Mouse (Mus musculus) small intestine, adult 2 months (tissue): ENCODE data around the gene Slc46a3. TPM values are rescaled to one million over a fixed set of nuclear protein-coding genes. Genes with fewer than 3 reads are reported as not detected.
A peak's percentile ranks its signal among the peaks of the same experiment; 100 is the strongest.

Experiments used
- H3K27ac ChIP-seq: fragments of 200-500 bp; 2 replicates; pipeline ENCODE4 v1.5.1; 2012; ENCODE audit warnings: low read depth, low read length, control low read depth, inconsistent platforms; ENCODE audit not compliant: insufficient read depth
- H3K27me3 ChIP-seq: fragments of 200-500 bp; 2 replicates; pipeline ENCODE4 v1.6.1; 2012; ENCODE audit warnings: mild to moderate bottlenecking, moderate library complexity, low read length, inconsistent platforms; ENCODE audit not compliant: control insufficient read depth, insufficient read depth
- H3K36me3 ChIP-seq: fragments of 200-500 bp; 2 replicates; pipeline ENCODE4 v1.6.1; 2012; ENCODE audit warnings: mild to moderate bottlenecking, low read length, control low read depth, inconsistent platforms; ENCODE audit not compliant: control insufficient read depth, insufficient read depth
- H3K4me1 ChIP-seq: fragments of 200-500 bp; 2 replicates; pipeline ENCODE4 v1.6.1; 2012; ENCODE audit warnings: low read length, inconsistent platforms, mixed read lengths; ENCODE audit not compliant: control insufficient read depth, insufficient read depth, insufficient read length
- H3K4me3 ChIP-seq: fragments of 200-500 bp; 2 replicates; pipeline ENCODE4 v1.5.1; 2012; ENCODE audit warnings: low read depth, mild to moderate bottlenecking, control low read depth, inconsistent platforms, low read length, moderate library complexity
- CTCF ChIP-seq: fragments of 200-500 bp; IDR thresholded peaks from 2 replicates; pipeline ENCODE4 v1.5.1; 2012; ENCODE audit warnings: low read depth, mild to moderate bottlenecking, control low read depth, inconsistent platforms, low read length, moderate library complexity, mixed read lengths; ENCODE audit not compliant: insufficient replicate concordance, insufficient read length; ENCODE audit errors: extremely low read depth
- POLR2A ChIP-seq: fragments of 200-500 bp; IDR thresholded peaks from 2 replicates; pipeline ENCODE4 v1.6.1; 2012; ENCODE audit warnings: low read depth, mild to moderate bottlenecking, control low read depth, inconsistent platforms, low read length, moderate library complexity
- WGBS: fragments of 180-500 bp; shearing (Covaris S2); methylation state at CpG from one replicate; pipeline ENCODE4 v1.1.7; 2018; 5-methylcytosine and 5-hydroxymethylcytosine counted together
- polyA plus RNA-seq: library from polyadenylated mRNA; depleted of rRNA; stranded (reverse); fragments of >200 nt; gene quantifications from 2 replicates; pipeline ENCODE4 v1.2.3, GENCODE M21; 2012; rRNA removed

Slc46a3 gene
- polyA plus RNA-seq, result 83.8 and 259 TPM in 2 replicates

DNA sequence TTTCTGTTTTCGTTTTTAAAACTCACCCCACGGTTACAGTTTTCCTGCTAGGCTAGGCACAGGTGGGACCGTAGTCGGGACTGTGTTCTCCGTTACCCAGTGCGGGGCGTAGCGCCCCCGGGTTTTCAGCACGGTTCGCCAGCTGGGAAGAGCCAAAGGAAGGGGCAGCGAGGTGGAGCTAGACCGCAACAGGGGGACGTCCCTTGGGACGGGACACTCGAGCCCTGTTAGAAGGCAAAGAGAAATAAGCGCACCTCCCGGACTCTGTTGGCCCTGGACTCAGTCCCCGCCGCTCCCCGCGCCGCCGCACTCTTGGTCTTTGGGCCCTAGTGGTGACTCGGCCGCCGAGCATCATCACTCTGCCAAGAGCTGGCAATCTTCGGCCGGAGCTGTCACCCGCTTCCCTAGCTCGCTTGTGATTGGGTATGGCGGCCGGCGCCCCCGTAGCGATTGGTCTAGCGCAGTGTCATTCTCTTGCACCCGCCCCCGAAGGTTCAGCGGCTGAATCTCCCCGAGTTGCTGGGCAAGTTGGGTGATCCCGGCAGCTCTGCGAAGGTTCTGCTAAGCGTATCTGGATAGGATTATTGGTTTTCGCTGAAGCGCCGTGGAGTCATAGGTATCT lies at the start of gene Slc46a3:
Slc46a3 (minus strand) TSS at position 361 of the 622 bp plus-strand sequence.
- Histone ChIP-seq H3K27me3 (no peaks in the 10 kb centered on the region), H3K4me1 (peaks cover 14% of the 10 kb centered on the region; the same call in 1 of the 2 replicates), H3K4me3 (peak within 1 kb of the TSS; percentile 94), H3K27ac (peak within 1 kb of the TSS; percentile 97), H3K36me3 (0 out of 2 replicates have a peak, but pooled peaks cover 1% of the 10 kb centered on the region)
- WGBS, result under 1% methylated on average over 47 of the region's 47 CpGs
- TF ChIP-seq CTCF (peak; percentile 48; the same call in 1 of the 2 replicates), POLR2A (peak; percentile 84)

DNA sequence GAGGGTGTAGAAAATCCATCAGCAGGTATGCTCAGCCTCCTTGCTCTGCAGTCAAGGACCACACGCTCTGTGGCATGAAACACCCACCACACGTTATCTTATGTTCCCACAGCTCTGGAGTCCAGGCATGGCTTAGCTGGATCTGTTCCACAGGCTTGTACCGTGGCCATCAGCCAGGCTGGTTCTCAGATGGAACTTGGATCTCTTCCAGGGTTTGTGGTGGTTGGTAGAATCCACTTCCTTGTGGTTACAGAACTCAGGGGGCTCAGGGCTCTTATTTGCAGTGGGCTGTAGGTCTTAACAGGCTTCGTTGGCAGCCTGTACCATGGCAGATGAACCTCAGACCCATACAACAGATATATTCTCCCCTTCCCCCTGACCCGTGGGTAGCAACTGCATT lies 44.6 kb upstream of the Slc46a3 start:
- Histone ChIP-seq H3K27ac (no peak overlapping the region), H3K4me1 (no peaks in the 10 kb centered on the region)

DNA sequence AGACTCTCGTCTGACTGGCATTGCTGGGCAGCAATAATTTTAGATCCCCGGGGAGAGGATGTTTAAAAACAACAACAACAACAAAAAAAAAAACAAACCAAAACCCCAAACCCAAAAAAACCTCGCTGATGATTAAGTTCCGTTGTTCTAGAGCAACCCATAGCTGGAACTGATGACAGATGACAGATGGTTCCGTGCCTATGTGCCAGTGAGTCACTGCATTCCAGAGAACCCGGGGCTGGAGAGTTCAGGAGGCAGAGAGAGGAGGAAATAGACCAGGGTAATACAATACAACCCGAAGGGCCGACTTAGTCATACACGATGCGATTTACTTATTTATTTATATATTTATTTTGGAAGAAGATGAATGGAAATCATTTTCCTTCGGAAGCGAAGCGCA lies 40.5 kb upstream of the Slc46a3 start:
- WGBS, result 83% methylated on average over 13 of the region's 13 CpGs
- Histone ChIP-seq H3K27ac (no peak overlapping the region), H3K4me3 (no peak overlapping the region), H3K4me1 (no peaks in the 10 kb centered on the region), H3K27me3 (no peaks in the 10 kb centered on the region), H3K36me3 (no peaks in the 10 kb centered on the region)
- TF ChIP-seq POLR2A (no peak), CTCF (no peak)

More for the DNA sequence above, 44.6 kb upstream of the Slc46a3 start:
- 34% methylated on average over 5 of the region's 5 CpGs for WGBS
- no peaks in the 10 kb centered on the region for H3K27me3 ChIP-seq
- H3K4me3 ChIP-seq, result no peak overlapping the region
- H3K36me3 ChIP-seq, result no peaks in the 10 kb centered on the region
- TF ChIP-seq CTCF, result no peak

DNA sequence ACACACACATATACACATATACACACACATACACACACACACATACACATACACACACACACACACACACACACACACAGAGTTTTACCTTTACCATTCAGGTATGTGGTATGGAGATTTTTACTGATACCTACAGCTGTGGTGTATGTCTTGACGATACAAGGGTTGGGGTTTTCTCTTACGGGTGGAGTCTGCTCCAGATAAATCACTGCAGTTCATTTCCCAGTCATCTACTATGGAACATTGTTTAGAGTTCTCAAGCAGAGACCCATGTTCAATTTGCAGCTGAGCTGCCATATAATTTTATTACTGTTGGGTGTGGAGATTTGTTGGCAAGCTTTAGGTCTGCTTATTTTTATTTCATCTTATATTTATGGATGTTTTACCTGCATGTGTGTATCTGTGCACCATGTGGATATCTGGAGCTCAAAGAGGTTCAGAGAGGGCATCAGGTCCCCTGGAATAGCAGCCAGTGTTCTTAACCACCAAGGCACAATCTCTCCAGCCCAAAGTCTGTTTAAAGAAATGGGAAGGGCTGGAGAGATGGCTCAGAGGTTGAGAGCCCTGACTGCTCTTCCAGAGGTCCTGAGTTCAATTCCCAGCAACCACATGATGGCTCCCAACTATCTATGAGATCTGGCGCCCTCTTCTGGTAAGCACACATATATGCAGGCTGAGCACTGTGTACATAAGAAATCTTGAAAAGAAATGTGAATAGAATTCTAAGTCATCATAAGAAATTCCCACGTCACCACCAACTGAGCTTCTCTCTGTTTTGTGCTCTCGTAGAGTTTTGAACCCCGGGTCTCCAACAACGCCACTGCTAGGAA lies 34.3 kb upstream of the Slc46a3 start:
- WGBS, result 64% methylated on average over 7 of the region's 7 CpGs
- no peak overlapping the region for H3K4me3 ChIP-seq

DNA sequence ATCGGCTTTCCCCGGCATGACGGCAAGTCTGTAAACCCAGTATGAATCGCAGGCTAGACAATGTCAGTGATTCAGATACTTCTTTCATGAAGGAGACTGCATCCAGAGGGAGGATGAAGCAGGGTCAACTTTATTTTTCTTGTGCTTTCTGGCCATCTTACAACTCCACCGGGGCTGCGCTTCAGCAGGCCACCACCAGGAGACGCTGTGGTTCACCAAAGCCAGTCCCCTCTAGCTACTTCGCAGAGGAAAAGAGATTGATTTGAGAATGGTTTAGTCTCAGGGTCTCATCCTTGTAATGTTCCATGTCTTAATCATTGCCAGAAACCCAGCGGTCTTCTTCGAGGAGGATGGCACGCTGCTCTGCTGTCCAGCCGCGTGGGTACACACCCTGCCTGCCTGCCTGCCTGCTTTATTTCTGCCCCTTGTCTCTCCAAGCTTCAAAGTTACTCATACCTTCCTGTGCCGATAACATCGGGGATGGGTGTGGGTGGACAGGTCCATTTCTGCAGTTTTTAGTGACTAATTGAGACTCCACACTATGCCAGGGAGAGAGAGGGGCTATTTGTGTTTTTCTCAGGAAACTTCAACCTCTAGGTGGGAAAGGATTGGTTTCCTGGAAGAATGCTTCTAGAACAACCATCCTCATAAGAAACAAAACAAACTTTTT lies 31.5 kb upstream of the Slc46a3 start:
- 0 out of 2 replicates have a peak, but pooled peaks cover 2% of the 10 kb centered on the region for H3K4me1 ChIP-seq
- no peaks in the 10 kb centered on the region for H3K27me3 ChIP-seq
- H3K36me3 ChIP-seq, result no peaks in the 10 kb centered on the region
- no peak overlapping the region for H3K4me3 ChIP-seq
- H3K27ac ChIP-seq, result no peak overlapping the region
- TF ChIP-seq CTCF, result peak; percentile 61; the same call in 1 of the 2 replicates
- TF ChIP-seq POLR2A, result no peak
- 68% methylated on average over 15 of the region's 15 CpGs for WGBS

More for the DNA sequence above, 34.3 kb upstream of the Slc46a3 start:
- TF ChIP-seq POLR2A (no peak), CTCF (peak; percentile 54; the same call in 1 of the 2 replicates)
- Histone ChIP-seq H3K36me3 (no peaks in the 10 kb centered on the region), H3K4me1 (0 out of 2 replicates have a peak, but pooled peaks cover 2% of the 10 kb centered on the region), H3K27ac (no peak overlapping the region), H3K27me3 (no peaks in the 10 kb centered on the region)

DNA sequence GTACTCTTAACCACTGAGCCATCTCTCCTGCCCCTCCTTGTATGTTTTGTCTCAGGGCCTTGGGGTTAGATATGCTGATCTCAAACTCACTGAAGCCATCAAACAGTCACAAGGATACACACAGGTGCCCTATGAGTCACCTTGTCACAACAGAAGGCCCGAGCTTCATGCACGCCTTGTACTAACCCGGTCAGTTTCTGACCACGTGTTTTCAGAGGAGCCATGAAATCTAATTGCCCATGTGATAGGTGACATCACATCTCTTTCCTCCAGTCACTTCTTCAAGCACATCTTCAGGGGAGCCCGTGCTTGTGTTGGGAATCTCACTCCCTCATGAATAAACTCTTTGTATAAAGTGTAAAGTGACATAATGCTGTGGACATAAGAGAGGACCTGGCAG lies 30.0 kb upstream of the Slc46a3 start:
- H3K4me3 ChIP-seq, result no peak overlapping the region
- no peaks in the 10 kb centered on the region for H3K27me3 ChIP-seq
- no peaks in the 10 kb centered on the region for H3K36me3 ChIP-seq
- WGBS, result 37% methylated on average over 5 of the region's 5 CpGs
- TF ChIP-seq CTCF, result no peak
- no peak for TF ChIP-seq POLR2A
- H3K4me1 ChIP-seq, result 0 out of 2 replicates have a peak, but pooled peaks cover 2% of the 10 kb centered on the region
- no peak overlapping the region for H3K27ac ChIP-seq

DNA sequence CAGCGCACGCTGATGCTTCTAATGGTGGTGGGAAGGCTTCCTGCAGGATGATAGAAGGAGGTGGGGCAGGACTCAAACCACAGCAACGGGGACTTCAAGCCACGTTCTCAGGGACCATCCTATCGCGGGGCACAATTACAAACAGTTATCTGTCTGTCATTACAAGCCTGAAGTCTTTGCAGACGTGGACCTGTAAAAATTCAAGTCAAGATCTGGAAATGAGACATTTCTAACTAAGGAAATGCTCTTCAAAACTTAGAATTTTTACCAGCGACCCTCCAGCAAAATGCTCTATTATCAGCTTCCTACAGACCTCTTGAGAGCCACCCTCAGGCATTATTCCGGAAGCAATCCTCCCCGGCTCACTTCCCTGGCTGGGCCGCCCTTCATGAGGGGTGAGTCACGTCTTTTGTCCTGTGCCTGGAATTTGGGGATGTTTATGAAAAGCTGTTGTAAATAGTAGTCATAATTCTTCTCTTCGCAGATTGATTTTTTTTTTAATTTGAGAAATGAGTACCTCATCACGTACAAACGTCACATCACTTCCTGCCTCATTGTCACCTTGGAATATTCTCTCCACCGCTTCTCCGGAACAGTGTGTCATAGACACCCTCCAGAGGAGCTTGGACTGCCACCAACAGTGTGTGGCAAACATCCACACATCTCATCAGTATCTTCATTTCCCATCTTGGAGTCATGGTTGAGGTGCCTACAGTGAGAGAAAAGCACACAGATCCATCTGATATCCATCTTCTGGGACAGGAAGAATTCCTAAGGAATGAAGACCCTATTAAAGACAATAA lies 23.6 kb upstream of the Slc46a3 start:
- Histone ChIP-seq H3K4me3 (no peak overlapping the region), H3K36me3 (no peaks in the 10 kb centered on the region), H3K27me3 (no peaks in the 10 kb centered on the region), H3K4me1 (peaks cover 6% of the 10 kb centered on the region; the same call in 1 of the 2 replicates), H3K27ac (0 out of 2 replicates have a peak overlapping the region, but pooled peaks have one; percentile 6)
- 56% methylated on average over 17 of the region's 17 CpGs for WGBS
- TF ChIP-seq CTCF, result no peak
- TF ChIP-seq POLR2A, result no peak
